ENCODE assay signal across 17 mouse cellular contexts in genomic region chr9:56166161-56166560, GRCm38 (mm10). TPM values are rescaled to one million over a fixed set of nuclear protein-coding genes. Genes with fewer than 3 reads are reported as not detected.
DNase-seq lines count a peak whose midpoint lies in the region; ATAC-seq and TF ChIP-seq lines count a peak whose summit lies in the region.
"Had no signal": no experiment of that assay in that cellular context is flagged by ENCODE, and none has a peak within 500 bp of the region (broad histone marks: within the 10 kb centered on the region; RNA-seq: fewer than 3 reads in every experiment).

No protein-coding gene starts in this region.

- in situ Hi-C loops in ES-E14 (cut with MboI; ENCODE audit: low sequenced_read_pairs in 2 of 2, unreplicated experiment in 2 of 2): no loop called here

- no peaks in the 10 kb centered on the region for H3K27me3 ChIP-seq in heart, embryonic 12.5 days (replicated peaks)
- H3K27me3 ChIP-seq in embryonic facial prominence, embryonic 14.5 days (replicated peaks; ENCODE audit: control insufficient read depth, insufficient read depth, low read length): no peaks in the 10 kb centered on the region
- H3K27me3 ChIP-seq in limb, embryonic 14.5 days (ENCODE audit: control insufficient read depth, insufficient read depth, low read length): no peaks in the 10 kb centered on the region
- H3K27me3 ChIP-seq: forebrain, embryonic 15.5 days had no signal

- WGBS in heart, embryonic 12.5 days: 51% methylated on average over 5 of the region's 5 CpGs
- WGBS in embryonic facial prominence, embryonic 14.5 days: 38% methylated on average over 5 of the region's 5 CpGs
- WGBS in limb, embryonic 14.5 days: 17% methylated on average over 5 of the region's 5 CpGs

- no peak overlapping the region for H3K4me3 ChIP-seq in heart, embryonic 12.5 days
- H3K4me3 ChIP-seq in ES-E14 (ENCODE audit: insufficient read depth in 1 of 2, low read depth in 1 of 2, low read length in 2 of 2, poor library complexity in 1 of 2, severe bottlenecking in 1 of 2): no peak overlapping the region
- no peak overlapping the region for H3K4me3 ChIP-seq in embryonic facial prominence, embryonic 14.5 days (ENCODE audit: low read depth, low read length)
- H3K4me3 ChIP-seq in limb, embryonic 14.5 days (replicated peaks; ENCODE audit: low read length): no peak overlapping the region
- H3K4me3 ChIP-seq: forebrain, embryonic 15.5 days; hindbrain, embryonic 10.5 days had no signal

- H3K36me3 ChIP-seq in heart, embryonic 12.5 days: no peaks in the 10 kb centered on the region
- no peaks in the 10 kb centered on the region for H3K36me3 ChIP-seq in ES-E14 (ENCODE audit: control insufficient read depth, insufficient read depth, low read length, poor library complexity, severe bottlenecking)
- no peaks in the 10 kb centered on the region for H3K36me3 ChIP-seq in embryonic facial prominence, embryonic 14.5 days (ENCODE audit: control insufficient read depth, insufficient read depth, low read length)
- no peaks in the 10 kb centered on the region for H3K36me3 ChIP-seq in limb, embryonic 14.5 days (ENCODE audit: control insufficient read depth, insufficient read depth, low read length)
- H3K36me3 ChIP-seq: forebrain, embryonic 15.5 days; hindbrain, embryonic 10.5 days had no signal

- no peak overlapping the region for H3K4me2 ChIP-seq in heart, embryonic 12.5 days
- no peak overlapping the region for H3K4me2 ChIP-seq in embryonic facial prominence, embryonic 14.5 days (ENCODE audit: low read depth, low read length)
- no peak overlapping the region for H3K4me2 ChIP-seq in limb, embryonic 14.5 days (replicated peaks; ENCODE audit: low read depth, low read length, severe bottlenecking)
- H3K4me2 ChIP-seq: forebrain, embryonic 15.5 days; heart, embryonic 11.5 days had no signal

- no peak for TF ChIP-seq POLR2A in limb, embryonic 14.5 days (IDR thresholded peaks at IDR 0.05; ENCODE audit: borderline replicate concordance, extremely low read depth, insufficient read depth, insufficient read length)

- no peaks in the 10 kb centered on the region for H3K9me3 ChIP-seq in heart, embryonic 12.5 days (replicated peaks)
- H3K9me3 ChIP-seq in ES-E14 (ENCODE audit: control insufficient read depth, insufficient read depth, low read depth, low read length): no peaks in the 10 kb centered on the region
- H3K9me3 ChIP-seq in embryonic facial prominence, embryonic 14.5 days (ENCODE audit: control insufficient read depth, low read length): 0 out of 2 replicates have a peak, but pooled peaks cover 4% of the 10 kb centered on the region
- H3K9me3 ChIP-seq in limb, embryonic 14.5 days (ENCODE audit: control insufficient read depth, low read length): 0 out of 2 replicates have a peak, but pooled peaks cover 3% of the 10 kb centered on the region
- H3K9me3 ChIP-seq: forebrain, embryonic 15.5 days; hindbrain, embryonic 10.5 days had no signal

- peaks cover 12% of the 10 kb centered on the region; the same call in 1 of the 2 replicates for H3K4me1 ChIP-seq in heart, embryonic 12.5 days (replicated peaks)
- H3K4me1 ChIP-seq in ES-E14 (ENCODE audit: control insufficient read depth in 2 of 2, insufficient read depth in 2 of 2, low read length in 2 of 2, poor library complexity in 1 of 2): peaks cover 5 to 13% of the 10 kb centered on the region in 2 experiments; a peak in 3 of 4 replicates
- peaks cover 14% of the 10 kb centered on the region for H3K4me1 ChIP-seq in embryonic facial prominence, embryonic 14.5 days (ENCODE audit: control insufficient read depth, insufficient read depth, low read length)
- H3K4me1 ChIP-seq in limb, embryonic 14.5 days (ENCODE audit: control insufficient read depth, insufficient read depth, low read length): peaks cover 20% of the 10 kb centered on the region

- no peak overlapping the region for H3K9ac ChIP-seq in heart, embryonic 12.5 days
- H3K9ac ChIP-seq in ES-E14 (ENCODE audit: insufficient read depth, low read depth, low read length, poor library complexity, severe bottlenecking): no peak overlapping the region
- no peak overlapping the region for H3K9ac ChIP-seq in embryonic facial prominence, embryonic 14.5 days (ENCODE audit: low read depth, low read length)
- H3K9ac ChIP-seq in limb, embryonic 14.5 days (ENCODE audit: low read depth, low read length, severe bottlenecking): no peak overlapping the region
- H3K9ac ChIP-seq: forebrain, embryonic 15.5 days had no signal

- peak; percentile 56; the same call in 1 of the 2 replicates for ATAC-seq in heart, embryonic 12.5 days (ENCODE audit: insufficient number of reproducible peaks, low FRiP score)
- no peak for ATAC-seq in embryonic facial prominence, embryonic 14.5 days (ENCODE audit: low read depth)
- peak; percentile 58; the same call in 1 of the 2 replicates for ATAC-seq in limb, embryonic 14.5 days (ENCODE audit: low FRiP score, low read depth)
- ATAC-seq: forebrain, embryonic 15.5 days had no signal

- no peak overlapping the region for H3K27ac ChIP-seq in heart, embryonic 12.5 days (ENCODE audit: poor library complexity, severe bottlenecking)
- no peak overlapping the region for H3K27ac ChIP-seq in ES-E14 (ENCODE audit: insufficient read depth, low read depth, low read length, poor library complexity, severe bottlenecking)
- peak overlapping the region; percentile 8; the same call in 1 of the 2 replicates for H3K27ac ChIP-seq in embryonic facial prominence, embryonic 14.5 days (replicated peaks; ENCODE audit: low read depth, low read length)
- peak overlapping the region; percentile 39 for H3K27ac ChIP-seq in limb, embryonic 14.5 days (replicated peaks; ENCODE audit: low read depth, low read length)
- H3K27ac ChIP-seq: forebrain, embryonic 15.5 days; hindbrain, embryonic 10.5 days; macrophage had no signal

- intact Hi-C loops in heart, postnatal 25 days (cut with DNase I): no loop called here

- DNase-seq in heart, postnatal 25 days (ENCODE audit: low spot score): no peak
- no peak for DNase-seq in ES-E14 (ENCODE audit: low read depth, low spot score)
- DNase-seq in embryonic facial prominence, embryonic 14.5 days (ENCODE audit: low spot score): no peak
- DNase-seq in limb, embryonic 14.5 days (ENCODE audit: low spot score): peak; percentile 68
- DNase-seq in cerebellum, adult 9-11 months: no peak
- DNase-seq in layer of hippocampus, adult 9-10 months (ENCODE audit: low spot score): no peak
- no peak for DNase-seq in cerebellum, postnatal 10 days
- DNase-seq: B cell, adult 2 months; cerebellum, adult 18-20 months; gastrocnemius, postnatal 10 days; kidney, adult 11 months; right cerebral cortex, adult 18-20 months had no signal

TF ChIP-seq in ES-E14, 5 proteins besides CTCF, POLR2A, EP300 and RAD21:
- peak; percentile 73; the same call in 1 of the 2 replicates for TF ChIP-seq MAFK (IDR thresholded peaks at IDR 0.05; ENCODE audit: insufficient read depth, low read depth, low read length)
- TF ChIP-seq HCFC1 (IDR thresholded peaks at IDR 0.05; ENCODE audit: borderline replicate concordance, insufficient read depth, low read length): no peak

RNA-seq across cellular contexts. Expression of gene Tspan3, which starts 0.9 kb away (rescaled TPM):
- polyA plus RNA-seq in heart, embryonic 12.5 days (2016; fragmentation: Nextera tagmentation; extraction: Ambion mirVana): 397 and 400 TPM in 2 replicates
- 100 to 1,000 TPM; 184 to 203 TPM for total RNA-seq in heart, postnatal 25 days (2021)
- 158 and 228 TPM in 2 replicates for total RNA-seq in ES-E14 (2012; rRNA removed)
- 509 and 543 TPM in 2 replicates for polyA plus RNA-seq in embryonic facial prominence, embryonic 14.5 days (2014; fragmentation: Nextera tagmentation; extraction: Ambion mirVana)
- 359 and 443 TPM in 2 replicates for polyA plus RNA-seq in limb, embryonic 14.5 days (2012; rRNA removed)
- polyA plus RNA-seq in limb, embryonic 14.5 days (2014; fragmentation: Nextera tagmentation; extraction: Ambion mirVana): 516 and 544 TPM in 2 replicates

Comparison
In these comparisons a context has a peak if more than half of its experiments do, and no peak if none do; other contexts are left out.
1. H3K27ac ChIP-seq: peak in embryonic facial prominence, embryonic 14.5 days (single experiment) and limb, embryonic 14.5 days (single experiment); none in heart, embryonic 12.5 days (single experiment) and ES-E14 (single experiment).